Mouse (Mus musculus) hindbrain, embryonic 16.5 days (tissue): ENCODE results near the gene Slc25a22. TPM values are rescaled to one million over a fixed set of nuclear protein-coding genes. Genes with fewer than 3 reads are reported as not detected.

ENCODE experiments used
- ATAC-seq: fragments of 200-750 bp; cut with Nextera tagmentation; 2 replicates; pipeline ENCODE4 v1.8.0; 2017; ENCODE audit warnings: moderate TSS enrichment, moderate library complexity
- H3K27ac ChIP-seq: fragments of 300-500 bp; sonication (generic); 2 replicates; pipeline ENCODE4 v1.5.1; 2014; ENCODE audit warnings: low read depth, mild to moderate bottlenecking, control low read depth, low read length, moderate library complexity
- H3K27me3 ChIP-seq: fragments of 300-500 bp; sonication (generic); replicated peaks from 2 replicates; pipeline ENCODE4 v1.6.1; 2014; ENCODE audit warnings: low read length; ENCODE audit not compliant: control insufficient read depth, insufficient read depth
- H3K36me3 ChIP-seq: fragments of 300-500 bp; sonication (generic); 2 replicates; pipeline ENCODE4 v1.6.1; 2014; ENCODE audit warnings: mild to moderate bottlenecking, low read length, moderate library complexity, mixed read lengths; ENCODE audit not compliant: control insufficient read depth, insufficient read depth
- H3K4me1 ChIP-seq: fragments of 300-500 bp; sonication (generic); 2 replicates; pipeline ENCODE4 v1.6.1; 2014; ENCODE audit warnings: low read depth, low read length; ENCODE audit not compliant: control insufficient read depth, insufficient read depth
- H3K4me2 ChIP-seq: fragments of 300-500 bp; sonication (generic); 2 replicates; pipeline ENCODE4 v1.6.1; 2014; ENCODE audit warnings: mild to moderate bottlenecking, low read length, control low read depth, moderate library complexity
- H3K4me3 ChIP-seq: fragments of 300-500 bp; sonication (generic); 2 replicates; pipeline ENCODE4 v1.5.1; 2014; ENCODE audit warnings: mild to moderate bottlenecking, low read length, control low read depth, moderate library complexity
- H3K9ac ChIP-seq: fragments of 300-500 bp; sonication (generic); 2 replicates; pipeline ENCODE4 v1.6.1; 2014; ENCODE audit warnings: low read depth, mild to moderate bottlenecking, control low read depth, low read length, moderate library complexity
- H3K9me3 ChIP-seq: fragments of 300-500 bp; sonication (generic); 2 replicates; pipeline ENCODE4 v1.6.1; 2014; ENCODE audit warnings: mild to moderate bottlenecking, low read length, moderate library complexity; ENCODE audit not compliant: control insufficient read depth
- WGBS: fragments of 180-500 bp; shearing (Covaris S2); extraction: QIAGEN DNeasy Blood & Tissue Kit; methylation state at CpG from one replicate; pipeline ENCODE4 v1.1.7; 2014; 5-methylcytosine and 5-hydroxymethylcytosine counted together
- polyA plus RNA-seq: library from polyadenylated mRNA; unstranded; fragments of >200 nt; fragmentation: Nextera tagmentation; extraction: Ambion mirVana; gene quantifications from 2 replicates; pipeline ENCODE4 v1.2.1, GENCODE M21; 2015

Slc25a22 gene
- polyA plus RNA-seq, 1 experiment from 2014 or later = 96.3 TPM

DNA sequence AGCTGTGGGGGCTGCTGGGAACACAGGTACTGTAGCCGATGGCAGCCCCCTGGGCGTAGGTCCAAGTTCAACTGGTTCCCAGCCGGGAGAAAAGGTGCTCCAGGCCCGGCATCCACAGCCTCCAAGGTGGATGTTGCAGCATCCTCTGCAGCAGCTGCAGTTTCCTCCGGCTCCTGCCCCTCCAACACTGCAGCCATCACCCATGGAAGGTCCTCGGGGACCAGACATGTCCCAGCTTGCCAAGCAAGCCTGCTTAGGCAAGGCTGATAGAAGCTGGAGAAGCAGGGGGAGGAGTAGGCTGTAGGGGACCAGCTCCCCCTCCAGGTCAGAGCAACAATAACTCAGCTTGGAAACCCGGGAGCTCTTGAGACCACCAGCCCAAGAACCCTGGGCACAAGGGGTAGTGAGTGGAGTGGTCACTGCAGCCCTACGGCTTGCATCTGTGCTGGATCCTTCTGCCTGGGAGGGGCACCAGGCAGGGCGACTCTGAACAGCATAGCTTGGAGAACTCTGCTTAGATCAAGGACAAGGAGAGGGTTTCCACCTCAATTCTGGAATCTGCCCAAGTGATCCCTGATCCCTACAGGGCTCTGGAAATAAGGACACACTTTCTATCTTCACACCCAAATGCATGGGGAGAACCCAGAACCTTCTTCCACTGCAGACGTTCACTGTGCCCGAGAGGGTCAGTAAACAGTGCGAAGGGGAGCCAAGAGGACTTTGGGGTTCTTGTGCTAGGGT is 5.6 kb upstream of the Slc25a22 start:
- Histone ChIP-seq H3K9ac (peak overlapping the region; percentile 56), H3K27me3 (no peaks in the 10 kb centered on the region), H3K36me3 (no peaks in the 10 kb centered on the region; the same call in 1 of the 2 replicates), H3K9me3 (no peaks in the 10 kb centered on the region), H3K27ac (no peak overlapping the region), H3K4me1 (peaks cover 14% of the 10 kb centered on the region), H3K4me3 (peak overlapping the region; percentile 37), H3K4me2 (peak overlapping the region; percentile 71)
- ATAC-seq = no peak
- WGBS = 32% methylated on average over 12 of the region's 12 CpGs

DNA sequence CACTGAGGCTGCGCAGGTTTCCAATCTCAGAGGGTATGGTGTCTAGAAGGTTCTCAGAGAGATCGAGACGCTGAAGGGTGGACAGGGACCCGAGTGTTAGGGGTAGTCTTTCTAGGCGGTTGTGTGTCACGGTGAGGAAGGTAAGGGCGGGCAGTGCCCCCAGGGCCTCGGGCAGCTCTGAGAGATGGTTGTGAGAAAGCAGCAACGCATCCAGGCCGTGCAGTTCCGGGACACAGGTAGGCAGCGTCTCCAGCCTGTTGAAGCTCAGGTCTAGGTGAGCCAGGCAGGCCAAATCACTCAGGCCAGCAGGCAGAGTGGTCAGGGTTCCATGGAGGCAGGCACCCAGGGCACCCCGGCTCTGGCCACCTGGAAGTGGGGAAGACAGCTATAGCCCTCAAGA is 4.5 kb upstream of the Slc25a22 start:
- no peaks in the 10 kb centered on the region for H3K27me3 ChIP-seq
- no peak overlapping the region for H3K27ac ChIP-seq
- peaks cover 12% of the 10 kb centered on the region for H3K4me1 ChIP-seq
- no peaks in the 10 kb centered on the region for H3K9me3 ChIP-seq
- H3K4me3 ChIP-seq = no peak overlapping the region
- WGBS = 93% methylated on average over 13 of the region's 13 CpGs
- no peak for ATAC-seq
- H3K4me2 ChIP-seq = no peak overlapping the region; the same call in 1 of the 2 replicates
- no peaks in the 10 kb centered on the region; the same call in 1 of the 2 replicates for H3K36me3 ChIP-seq
- no peak overlapping the region; the same call in 1 of the 2 replicates for H3K9ac ChIP-seq

DNA sequence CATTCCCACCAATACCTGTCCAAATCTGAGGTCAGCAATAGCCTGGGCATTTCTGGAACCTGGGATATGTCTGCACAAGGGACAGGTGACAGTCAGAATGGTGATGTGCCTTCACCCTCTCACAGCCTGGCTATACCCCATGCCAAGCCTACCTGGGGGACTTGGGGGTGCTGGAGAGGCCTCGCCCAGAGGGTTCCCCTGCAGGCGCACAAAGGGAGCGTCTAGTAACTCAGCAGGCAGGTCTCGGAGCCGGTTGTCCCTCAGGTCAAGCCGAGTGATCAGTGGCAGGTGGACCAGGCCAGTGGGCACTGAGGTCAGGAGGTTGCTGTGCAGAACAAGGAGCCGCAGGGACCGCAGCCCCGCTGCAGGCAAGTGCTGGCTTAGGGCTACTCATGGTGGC is 3.8 kb upstream of the Slc25a22 start:
- no peaks in the 10 kb centered on the region; the same call in 1 of the 2 replicates for H3K36me3 ChIP-seq
- H3K4me1 ChIP-seq = peaks cover 14% of the 10 kb centered on the region
- no peak overlapping the region for H3K9ac ChIP-seq
- H3K27ac ChIP-seq = no peak overlapping the region
- H3K27me3 ChIP-seq = no peaks in the 10 kb centered on the region
- no peak overlapping the region for H3K4me2 ChIP-seq
- WGBS = 90% methylated on average over 9 of the region's 9 CpGs
- no peak overlapping the region for H3K4me3 ChIP-seq
- ATAC-seq = no peak
- H3K9me3 ChIP-seq = no peaks in the 10 kb centered on the region

DNA sequence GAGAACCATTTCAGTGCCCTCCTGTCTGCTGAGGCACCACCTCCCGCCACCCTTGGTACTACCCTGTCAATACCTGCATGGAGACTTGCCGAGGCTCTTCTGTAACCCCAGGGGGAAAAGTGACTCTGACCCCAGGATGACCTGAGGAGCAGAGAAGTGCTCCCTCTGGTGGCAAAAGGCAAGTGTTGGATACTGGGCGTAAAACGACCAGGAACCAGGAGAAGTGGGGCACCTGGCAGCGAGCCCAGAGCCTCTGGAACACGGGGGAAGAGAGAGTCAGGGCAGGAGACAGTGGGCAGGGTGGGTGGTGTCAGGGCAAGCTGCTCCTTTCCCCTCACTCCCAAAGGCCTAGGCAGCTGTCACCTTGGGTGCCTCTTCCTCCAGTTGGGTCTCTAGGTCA is 2.9 kb upstream of the Slc25a22 start:
- Histone ChIP-seq H3K36me3 (no peaks in the 10 kb centered on the region; the same call in 1 of the 2 replicates), H3K4me1 (peaks cover 17% of the 10 kb centered on the region), H3K4me3 (no peak overlapping the region), H3K9me3 (no peaks in the 10 kb centered on the region), H3K9ac (no peak overlapping the region), H3K27ac (no peak overlapping the region), H3K27me3 (no peaks in the 10 kb centered on the region), H3K4me2 (no peak overlapping the region)
- 28% methylated on average over 6 of the region's 6 CpGs for WGBS
- ATAC-seq = no peak

DNA sequence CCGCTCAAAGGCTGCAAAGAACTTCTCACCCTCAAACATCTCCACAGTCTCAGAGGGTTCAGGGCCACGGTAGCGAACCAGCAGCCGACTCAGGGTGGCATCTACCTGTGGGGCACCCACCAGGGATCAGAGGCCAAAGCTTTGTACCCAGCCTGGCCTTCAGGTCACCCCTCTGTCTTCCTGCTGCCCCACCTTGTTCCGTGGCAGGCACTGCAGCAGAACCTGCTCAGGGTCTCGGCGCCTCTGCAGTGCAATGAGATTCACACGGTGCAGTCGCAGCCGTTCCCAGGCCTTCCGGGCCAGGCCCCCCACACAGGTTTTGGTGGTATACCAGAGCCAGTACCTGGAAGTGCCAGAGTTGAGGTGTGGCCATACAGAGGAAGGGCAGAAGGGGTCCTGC is 2.1 kb upstream of the Slc25a22 start:
- no peak overlapping the region for H3K27ac ChIP-seq
- H3K4me2 ChIP-seq = no peak overlapping the region
- ATAC-seq = no peak
- H3K36me3 ChIP-seq = no peaks in the 10 kb centered on the region; the same call in 1 of the 2 replicates
- H3K4me1 ChIP-seq = peaks cover 20% of the 10 kb centered on the region
- no peaks in the 10 kb centered on the region for H3K27me3 ChIP-seq
- H3K9ac ChIP-seq = no peak overlapping the region
- H3K9me3 ChIP-seq = no peaks in the 10 kb centered on the region
- 96% methylated on average over 11 of the region's 11 CpGs for WGBS
- no peak overlapping the region for H3K4me3 ChIP-seq

DNA sequence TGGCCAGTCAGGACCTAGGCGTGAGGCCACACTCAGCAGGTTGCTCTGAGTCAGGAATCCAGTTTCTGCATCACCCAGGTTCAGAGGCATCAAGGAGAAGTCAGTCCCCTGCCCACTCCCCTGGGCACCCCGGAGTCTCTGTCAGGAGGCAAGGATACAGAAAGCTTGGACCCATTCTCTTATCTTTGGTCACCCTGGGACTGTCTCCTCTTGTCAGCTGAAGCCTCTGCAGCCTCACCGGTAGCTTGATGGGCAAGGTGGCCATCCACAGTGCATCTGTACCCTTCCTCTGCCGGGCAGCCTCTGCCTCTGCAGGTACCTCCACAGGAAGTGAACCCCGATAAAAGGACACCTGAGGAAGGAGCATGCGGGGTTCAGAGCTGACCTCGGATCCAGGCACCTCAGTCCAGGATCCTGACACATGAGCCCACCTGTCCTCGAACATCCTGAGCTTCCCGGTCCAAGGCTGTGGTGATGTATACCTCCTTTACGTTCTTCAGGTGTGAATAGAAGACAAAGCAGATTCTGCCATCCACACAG is 1.5 kb upstream of the Slc25a22 start:
- Histone ChIP-seq H3K9me3 (no peaks in the 10 kb centered on the region), H3K4me3 (no peak overlapping the region), H3K4me1 (peaks cover 22% of the 10 kb centered on the region), H3K36me3 (no peaks in the 10 kb centered on the region; the same call in 1 of the 2 replicates), H3K27me3 (no peaks in the 10 kb centered on the region), H3K9ac (no peak overlapping the region), H3K4me2 (no peak overlapping the region), H3K27ac (no peak overlapping the region)
- ATAC-seq = no peak
- WGBS = 96% methylated on average over 10 of the region's 10 CpGs

DNA sequence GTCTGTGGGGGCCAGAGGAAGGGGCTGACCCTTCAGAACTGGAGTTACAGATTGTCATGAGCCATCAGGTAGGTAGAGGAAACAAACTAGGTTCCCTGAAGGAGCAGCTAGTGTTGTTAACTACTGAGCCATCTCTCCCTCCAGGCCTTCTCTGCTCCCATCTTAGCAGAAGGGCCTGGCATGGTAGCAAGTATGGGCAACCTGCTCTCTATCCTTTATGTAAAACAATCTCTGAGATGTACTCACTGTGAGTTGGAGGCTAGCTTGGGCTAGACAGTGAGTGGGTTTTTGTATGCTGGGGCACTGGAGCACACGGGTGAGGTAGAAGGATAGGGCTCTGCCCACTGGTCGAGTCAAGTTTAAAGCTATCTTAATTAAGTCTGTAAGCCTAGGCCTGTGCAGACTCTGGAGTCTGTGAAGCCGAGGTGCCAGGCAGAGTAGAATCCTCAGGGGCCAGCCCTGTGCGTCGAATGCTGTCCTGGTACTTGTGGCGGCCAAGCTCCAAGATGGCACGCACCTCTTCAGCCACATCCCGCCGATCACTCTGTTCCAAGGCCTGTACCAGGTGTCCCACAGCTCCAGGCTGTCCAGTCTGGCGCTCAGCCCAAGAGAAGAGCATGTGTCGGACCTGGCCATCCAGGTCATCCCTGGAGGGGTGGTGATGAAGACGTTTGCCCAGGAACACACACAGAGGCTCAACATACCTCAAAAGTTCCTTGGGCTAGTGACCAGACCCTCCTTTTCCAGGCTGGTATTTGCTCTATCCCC is 693 bp upstream of the Slc25a22 start:
- 87% methylated on average over 12 of the region's 12 CpGs for WGBS

DNA sequence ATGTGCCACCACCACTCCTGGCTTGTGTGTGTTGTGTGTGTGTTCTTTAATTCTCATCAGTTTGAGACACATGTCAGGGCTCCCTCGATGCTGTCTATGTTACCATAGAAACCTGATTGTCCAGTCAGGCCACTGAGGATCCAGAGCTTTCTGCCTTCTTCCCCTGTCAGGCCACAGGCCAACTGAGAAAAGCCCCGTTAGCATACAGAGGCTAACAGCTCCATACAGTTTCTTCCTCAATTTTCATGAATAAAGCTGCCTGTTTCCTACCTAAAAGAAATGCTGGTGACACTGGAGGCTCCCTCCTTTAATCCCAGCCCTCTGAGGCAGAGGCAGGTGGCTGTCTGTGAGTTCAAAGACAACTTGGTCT is 1.2 kb downstream of the Slc25a22 start:
- peaks cover 25% of the 10 kb centered on the region for H3K4me1 ChIP-seq
- WGBS = 46% methylated on average over 2 of the region's 2 CpGs

More for the DNA sequence above, 693 bp upstream of the Slc25a22 start:
- peak overlapping the region; percentile 87 for H3K4me2 ChIP-seq
- H3K27me3 ChIP-seq = no peaks in the 10 kb centered on the region
- H3K36me3 ChIP-seq = peaks cover 2% of the 10 kb centered on the region; the same call in 1 of the 2 replicates
- H3K27ac ChIP-seq = peak overlapping the region; percentile 78
- no peak for ATAC-seq
- H3K9me3 ChIP-seq = no peaks in the 10 kb centered on the region
- H3K4me3 ChIP-seq = no peak overlapping the region
- H3K4me1 ChIP-seq = peaks cover 22% of the 10 kb centered on the region
- H3K9ac ChIP-seq = no peak overlapping the region

More for the DNA sequence above, 1.2 kb downstream of the Slc25a22 start:
- H3K4me2 ChIP-seq = peak overlapping the region; percentile 87
- H3K36me3 ChIP-seq = peaks cover 15% of the 10 kb centered on the region
- H3K9ac ChIP-seq = peak overlapping the region; percentile 81
- no peaks in the 10 kb centered on the region for H3K27me3 ChIP-seq
- no peaks in the 10 kb centered on the region for H3K9me3 ChIP-seq
- no peak for ATAC-seq
- peak overlapping the region; percentile 62 for H3K4me3 ChIP-seq
- no peak overlapping the region; the same call in 1 of the 2 replicates for H3K27ac ChIP-seq
